12 mouse cellular contexts compared by ENCODE assay signal in the genomic region with DNA sequence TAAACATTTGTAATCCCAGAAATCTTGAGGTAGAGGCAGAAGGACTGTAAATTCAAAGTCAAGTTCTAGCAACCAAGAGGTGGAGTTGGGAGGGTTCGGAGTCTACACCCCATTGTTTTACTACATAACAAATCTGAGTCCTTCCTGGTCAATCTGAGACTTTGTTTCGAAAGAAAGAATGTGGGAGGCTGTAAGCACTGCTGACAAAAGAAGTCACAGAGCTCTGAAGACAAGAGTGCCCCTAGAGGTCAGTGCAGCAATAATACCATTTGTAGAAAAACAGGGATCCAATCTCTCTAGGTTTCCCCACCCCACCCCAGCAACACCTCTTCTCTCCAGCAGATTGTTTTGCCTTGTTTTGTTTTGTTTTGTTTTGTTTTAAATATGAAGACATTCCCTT. TPM values are rescaled to one million over a fixed set of nuclear protein-coding genes. Genes with fewer than 3 reads are reported as not detected.
DNase-seq lines count a peak whose midpoint lies in the region; ATAC-seq and TF ChIP-seq lines count a peak whose summit lies in the region.
"Had no signal": no experiment of that assay in that cellular context is flagged by ENCODE, and none has a peak within 500 bp of the region (broad histone marks: within the 10 kb centered on the region; RNA-seq: fewer than 3 reads in every experiment).

No protein-coding gene starts in this region.

- intact Hi-C loops in left cerebral cortex, adult 2 months (cut with DNase I) = no loop called here
- intact Hi-C loops in left cerebral cortex, postnatal 10 days (cut with DNase I) = no loop called here

- DNase-seq in adrenal gland, adult 2 months = peak; percentile 2
- no peak for DNase-seq in adrenal gland, postnatal 4 days (ENCODE audit: low spot score in 2 of 2)
- no peak for DNase-seq in left cerebral cortex, adult 2 months (ENCODE audit: extremely low spot score in 1 of 2, low spot score in 2 of 2)
- no peak for DNase-seq in left cerebral cortex, postnatal 10 days (ENCODE audit: extremely low spot score in 1 of 2, low spot score in 2 of 2)
- DNase-seq in naive thymus-derived CD4-positive, alpha-beta T cell, adult 2 months (ENCODE audit: low read depth) = peak; percentile 57
- DNase-seq in urinary bladder, postnatal 14 days (ENCODE audit: low spot score) = no peak
- no peak for DNase-seq in heart, postnatal 4 days

- peak; percentile 89 for ATAC-seq in common myeloid progenitor, adult 5-6 weeks (replicated peaks; ENCODE audit: low read depth, poor library complexity, severe bottlenecking)

- no peak overlapping the region for H3K27ac ChIP-seq in left cerebral cortex, adult 2 months
- H3K27ac ChIP-seq: limb, embryonic 15.5 days had no signal

- TF ChIP-seq CTCF in left cerebral cortex, adult 2 months (IDR thresholded peaks at IDR 0.05) = peak; percentile 50

- H3K4me3 ChIP-seq in left cerebral cortex, adult 2 months = no peak overlapping the region
- H3K4me3 ChIP-seq: limb, embryonic 15.5 days; myocyte had no signal

RNA-seq across cellular contexts. Expression of a gene that starts 18.2 kb away (rescaled TPM):
- total RNA-seq in adrenal gland, adult 2 months (2021) = not detected
- not detected in 2 replicates for polyA plus RNA-seq in adrenal gland, adult 2 months (2012; rRNA removed)
- total RNA-seq in adrenal gland, postnatal 4 days (2021) = 1 to 10 TPM in 1 of 2 experiments, not detected in 1; 1.2 TPM
- not detected for total RNA-seq in left cerebral cortex, adult 2 months (2021)
- not detected for total RNA-seq in left cerebral cortex, postnatal 10 days (2021)
- total RNA-seq in common myeloid progenitor, adult 5-6 weeks (2017) = not detected in 2 replicates
- total RNA-seq in heart, postnatal 4 days (2021) = not detected
- polyA plus RNA-seq: frontal cortex, adult 2 months; intestine, embryonic 14.5 days; limb, embryonic 15.5 days; myocyte had no signal

RNA-seq across cellular contexts. Expression of a gene that starts 21.9 kb away (rescaled TPM):
- total RNA-seq in adrenal gland, adult 2 months (2021) = not detected
- not detected in 2 replicates for polyA plus RNA-seq in adrenal gland, adult 2 months (2012; rRNA removed)
- not detected for total RNA-seq in adrenal gland, postnatal 4 days (2021)
- total RNA-seq in left cerebral cortex, adult 2 months (2021) = not detected
- not detected for total RNA-seq in left cerebral cortex, postnatal 10 days (2021)
- total RNA-seq in common myeloid progenitor, adult 5-6 weeks (2017) = not detected in 2 replicates
- total RNA-seq in heart, postnatal 4 days (2021) = not detected
- polyA plus RNA-seq: frontal cortex, adult 2 months; intestine, embryonic 14.5 days; limb, embryonic 15.5 days; myocyte had no signal

RNA-seq across cellular contexts. Expression of a gene that starts 26.1 kb away (rescaled TPM):
- total RNA-seq in adrenal gland, adult 2 months (2021) = not detected
- polyA plus RNA-seq in adrenal gland, adult 2 months (2012; rRNA removed) = not detected in 2 replicates
- 1 to 10 TPM in 1 of 2 experiments, not detected in 1; 1.4 TPM for total RNA-seq in adrenal gland, postnatal 4 days (2021)
- total RNA-seq in left cerebral cortex, adult 2 months (2021) = 1 to 10 TPM; 1.9 to 2.5 TPM
- 1 to 10 TPM; 1.7 to 2.1 TPM for total RNA-seq in left cerebral cortex, postnatal 10 days (2021)
- total RNA-seq in common myeloid progenitor, adult 5-6 weeks (2017) = not detected in 2 replicates
- not detected for total RNA-seq in heart, postnatal 4 days (2021)

RNA-seq across cellular contexts. Expression of a gene that starts 41.8 kb away (rescaled TPM):
- total RNA-seq in adrenal gland, adult 2 months (2021) = under 1 TPM in 1 of 2 experiments, not detected in 1; 0.32 TPM
- not detected in 2 replicates for polyA plus RNA-seq in adrenal gland, adult 2 months (2012; rRNA removed)
- total RNA-seq in adrenal gland, postnatal 4 days (2021) = 10 to 100 TPM in 1 of 2 experiments, 1 to 10 TPM in 1; 6.2 to 14.8 TPM
- not detected for total RNA-seq in left cerebral cortex, adult 2 months (2021)
- total RNA-seq in left cerebral cortex, postnatal 10 days (2021) = not detected
- 21.9 and 39.3 TPM in 2 replicates for total RNA-seq in common myeloid progenitor, adult 5-6 weeks (2017)
- total RNA-seq in heart, postnatal 4 days (2021) = under 1 TPM; 0.41 TPM
- polyA plus RNA-seq: myocyte had no signal

RNA-seq across cellular contexts. Expression of a gene that starts 57.0 kb away (rescaled TPM):
- 10 to 100 TPM in 1 of 2 experiments, 1 to 10 TPM in 1; 7.6 to 12.1 TPM for total RNA-seq in adrenal gland, adult 2 months (2021)
- 21.1 and 26.7 TPM in 2 replicates for polyA plus RNA-seq in adrenal gland, adult 2 months (2012; rRNA removed)
- 10 to 100 TPM; 27.5 to 28.7 TPM for total RNA-seq in adrenal gland, postnatal 4 days (2021)
- 100 to 1,000 TPM; 118 to 130 TPM for total RNA-seq in left cerebral cortex, adult 2 months (2021)
- 100 to 1,000 TPM; 131 to 163 TPM for total RNA-seq in left cerebral cortex, postnatal 10 days (2021)
- total RNA-seq in common myeloid progenitor, adult 5-6 weeks (2017) = 3.2 and 6.5 TPM in 2 replicates
- 1 to 10 TPM; 2.3 to 3.1 TPM for total RNA-seq in heart, postnatal 4 days (2021)

Comparison
In these comparisons a context has a peak if more than half of its experiments do, and no peak if none do; other contexts are left out.
1. DNase-seq: peak in adrenal gland, adult 2 months (single experiment) and naive thymus-derived CD4-positive, alpha-beta T cell, adult 2 months (single experiment); none in adrenal gland, postnatal 4 days (0 of 2), left cerebral cortex, adult 2 months (0 of 2), left cerebral cortex, postnatal 10 days (0 of 2), urinary bladder, postnatal 14 days (single experiment) and heart, postnatal 4 days (single experiment).